In the genomic region with DNA sequence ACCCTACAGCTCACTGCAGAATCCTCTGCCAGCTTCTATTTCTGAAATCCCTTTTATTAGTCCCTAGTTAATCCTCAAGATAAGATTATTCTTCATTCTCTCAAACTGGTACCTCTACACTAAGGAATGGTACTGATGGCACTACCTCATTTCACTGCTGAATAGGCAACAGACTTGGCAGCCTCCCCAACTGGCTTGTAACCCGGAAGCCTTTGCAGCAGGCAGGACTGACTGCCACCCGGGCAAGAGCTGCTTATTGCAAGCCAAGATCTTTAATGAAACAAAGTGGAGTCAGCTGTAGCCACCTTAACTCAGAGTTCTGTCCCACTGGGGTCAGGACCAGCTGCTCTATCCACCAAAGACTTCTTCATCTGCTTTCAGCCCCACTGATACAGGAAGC, we compare ENCODE assay signal across 19 mouse cellular contexts.
DNase-seq lines count a peak whose midpoint lies in the region; TF ChIP-seq lines count a peak whose summit lies in the region.
"Had no signal": no experiment of that assay in that cellular context is flagged by ENCODE, and none has a peak within 500 bp of the region (broad histone marks: within the 10 kb centered on the region; RNA-seq: fewer than 3 reads in every experiment).

No protein-coding gene starts in this region.

- H3K36me3 ChIP-seq in heart, adult 2 months (ENCODE audit: control insufficient read depth, insufficient read depth, low read length): no peaks in the 10 kb centered on the region
- no peaks in the 10 kb centered on the region for H3K36me3 ChIP-seq in heart, embryonic 10.5 days
- no peaks in the 10 kb centered on the region for H3K36me3 ChIP-seq in embryonic facial prominence, embryonic 10.5 days (replicated peaks)
- H3K36me3 ChIP-seq: embryonic facial prominence, embryonic 15.5 days; G1E; heart, embryonic 15.5 days; hindbrain, embryonic 15.5 days; limb, embryonic 12.5 days; liver, embryonic 13.5 days; midbrain, embryonic 10.5 days had no signal

- no peak overlapping the region for H3K9ac ChIP-seq in heart, adult 2 months (ENCODE audit: low read depth, low read length)
- H3K9ac ChIP-seq: embryonic facial prominence, embryonic 15.5 days; heart, embryonic 15.5 days; hindbrain, embryonic 15.5 days; limb, embryonic 12.5 days; liver, embryonic 13.5 days; lung, embryonic 14.5 days had no signal

- intact Hi-C loops in heart, adult 2 months (cut with DNase I): no loop called here

- no peaks in the 10 kb centered on the region for H3K9me3 ChIP-seq in heart, embryonic 10.5 days
- H3K9me3 ChIP-seq in embryonic facial prominence, embryonic 10.5 days: no peaks in the 10 kb centered on the region
- H3K9me3 ChIP-seq: embryonic facial prominence, embryonic 15.5 days; G1E; heart, embryonic 15.5 days; hindbrain, embryonic 15.5 days; limb, embryonic 12.5 days; liver, embryonic 13.5 days; midbrain, embryonic 10.5 days had no signal

- no peaks in the 10 kb centered on the region for H3K4me1 ChIP-seq in heart, adult 2 months (ENCODE audit: control insufficient read depth, insufficient read depth, low read length)
- H3K4me1 ChIP-seq in heart, embryonic 10.5 days: peaks cover 19% of the 10 kb centered on the region
- H3K4me1 ChIP-seq in embryonic facial prominence, embryonic 10.5 days: peaks cover 17% of the 10 kb centered on the region
- H3K4me1 ChIP-seq: embryonic facial prominence, embryonic 15.5 days; hindbrain, embryonic 15.5 days; limb, embryonic 12.5 days; liver, embryonic 13.5 days had no signal

- TF ChIP-seq CTCF in heart, adult 2 months (IDR thresholded peaks at IDR 0.05): no peak

- peak; percentile 28 to 47 for DNase-seq in cerebellum, postnatal 14 days
- DNase-seq in cerebellum, adult 9-11 months: no peak
- DNase-seq in heart, adult 2 months: peak; percentile 32 to 40
- no peak for DNase-seq in heart, embryonic 10.5 days (ENCODE audit: low spot score)
- DNase-seq in urinary bladder, postnatal 14 days (ENCODE audit: low spot score): peak; percentile 24
- no peak for DNase-seq in urinary bladder, postnatal 36 days (ENCODE audit: low spot score in 2 of 2)
- DNase-seq in embryonic facial prominence, embryonic 10.5 days (ENCODE audit: low spot score): no peak
- DNase-seq: embryo, embryonic 11 days; kidney, adult 11 months; liver, embryonic 13.5 days; lung, embryonic 14.5 days; retina, postnatal 1 day had no signal

- H3K4me3 ChIP-seq in heart, adult 2 months: no peak overlapping the region
- no peak overlapping the region for H3K4me3 ChIP-seq in heart, embryonic 10.5 days
- no peak overlapping the region for H3K4me3 ChIP-seq in embryonic facial prominence, embryonic 10.5 days
- H3K4me3 ChIP-seq: embryonic facial prominence, embryonic 15.5 days; heart, embryonic 15.5 days; hindbrain, embryonic 15.5 days; limb, embryonic 12.5 days; liver, embryonic 13.5 days; midbrain, embryonic 10.5 days had no signal

- no peak for TF ChIP-seq POLR2A in heart, adult 2 months (IDR thresholded peaks at IDR 0.05; ENCODE audit: insufficient read depth, low read depth, low read length)

- no peak overlapping the region for H3K27ac ChIP-seq in heart, adult 2 months
- H3K27ac ChIP-seq in heart, embryonic 10.5 days: no peak overlapping the region
- H3K27ac ChIP-seq in embryonic facial prominence, embryonic 10.5 days (replicated peaks): no peak overlapping the region
- H3K27ac ChIP-seq: embryonic facial prominence, embryonic 15.5 days; heart, embryonic 15.5 days; hindbrain, embryonic 15.5 days; limb, embryonic 12.5 days; liver, embryonic 13.5 days; macrophage; midbrain, embryonic 10.5 days had no signal

- WGBS in heart, adult 2 months: 27% methylated on average over 2 of the region's 2 CpGs
- 82% methylated on average over 2 of the region's 2 CpGs for WGBS in heart, embryonic 10.5 days
- WGBS in embryonic facial prominence, embryonic 10.5 days: 78% methylated on average over 2 of the region's 2 CpGs

- H3K27me3 ChIP-seq in heart, adult 2 months (ENCODE audit: control insufficient read depth, insufficient read depth, low read length): no peaks in the 10 kb centered on the region
- no peaks in the 10 kb centered on the region for H3K27me3 ChIP-seq in heart, embryonic 10.5 days (ENCODE audit: insufficient read depth, poor library complexity, severe bottlenecking)
- no peaks in the 10 kb centered on the region for H3K27me3 ChIP-seq in embryonic facial prominence, embryonic 10.5 days (replicated peaks; ENCODE audit: low read depth, poor library complexity, severe bottlenecking)
- H3K27me3 ChIP-seq: embryonic facial prominence, embryonic 15.5 days; heart, embryonic 15.5 days; hindbrain, embryonic 15.5 days; limb, embryonic 12.5 days; liver, embryonic 13.5 days had no signal

- no peak for TF ChIP-seq EP300 in heart, adult 2 months (IDR thresholded peaks at IDR 0.05; ENCODE audit: insufficient read depth, low read depth, low read length)

- no peaks in the 10 kb centered on the region for H3K79me2 ChIP-seq in heart, adult 2 months (replicated peaks; ENCODE audit: control insufficient read depth, insufficient read depth, low read length)

Comparison
In these comparisons a context has a peak if more than half of its experiments do, and no peak if none do; other contexts are left out.
1. DNase-seq: peak in cerebellum, postnatal 14 days (2 of 2), heart, adult 2 months (2 of 2) and urinary bladder, postnatal 14 days (single experiment); none in cerebellum, adult 9-11 months (single experiment), heart, embryonic 10.5 days (single experiment), urinary bladder, postnatal 36 days (0 of 2) and embryonic facial prominence, embryonic 10.5 days (single experiment).